Mouse (Mus musculus) cerebellum, adult 2 months (tissue): ENCODE results near the gene Pbld1.

Experiments used
- CTCF ChIP-seq: fragments of 200-500 bp; IDR thresholded peaks from 2 replicates; pipeline ENCODE4 v1.5.1; 2011; ENCODE audit warnings: low read depth, mild to moderate bottlenecking, control low read depth, low read length, moderate library complexity, borderline replicate concordance; ENCODE audit not compliant: insufficient read depth
- POLR2A ChIP-seq: fragments of 200-500 bp; IDR thresholded peaks from 2 replicates; pipeline ENCODE4 v1.6.1; 2011; ENCODE audit warnings: low read length, control low read depth, borderline replicate concordance; ENCODE audit not compliant: insufficient read depth

GRCm38 (mm10) chr10:63039867-63040628 lies 19.9 kb upstream of the Pbld1 start:
- TF ChIP-seq CTCF: no peak
- TF ChIP-seq POLR2A: no peak
